Mouse (Mus musculus) heart, postnatal 0 days (tissue): ENCODE measurements around the gene Plscr5. TPM values are rescaled to one million over a fixed set of nuclear protein-coding genes. Genes with fewer than 3 reads are reported as not detected.
"Not testable (repeated sequence)": the region's sequence is repeated elsewhere in the genome, so short reads cannot be mapped to it uniquely, and the experiment has no call there.

ENCODE experiments used
- ATAC-seq: fragments of 200-750 bp; cut with Nextera tagmentation; 2 replicates; pipeline ENCODE4 v1.8.0; 2017; ENCODE audit warnings: low read depth, moderate number of reproducible peaks, moderate library complexity; ENCODE audit not compliant: insufficient read depth
- DNase-seq: peaks from one replicate; pipeline ENCODE4 v3.0.0-alpha.2; 2016; ENCODE audit warnings: low spot score
- H3K27ac ChIP-seq: fragments of 300-500 bp; sonication (generic); 2 replicates; pipeline ENCODE4 v1.5.1; 2014; ENCODE audit warnings: low read depth, mild to moderate bottlenecking
- H3K27me3 ChIP-seq: fragments of 300-500 bp; sonication (generic); 2 replicates; pipeline ENCODE4 v1.6.1; 2014; ENCODE audit warnings: low read length, mixed read lengths; ENCODE audit not compliant: control insufficient read depth, insufficient read depth
- H3K36me3 ChIP-seq: fragments of 300-500 bp; sonication (generic); replicated peaks from 2 replicates; pipeline ENCODE4 v1.6.1; 2014; ENCODE audit warnings: low read length, mixed read lengths; ENCODE audit not compliant: control insufficient read depth, insufficient read depth
- H3K4me1 ChIP-seq: fragments of 300-500 bp; sonication (generic); 2 replicates; pipeline ENCODE4 v1.6.1; 2014; ENCODE audit warnings: antibody characterized with exemption; ENCODE audit not compliant: control insufficient read depth, insufficient read depth
- H3K4me2 ChIP-seq: fragments of 300-500 bp; sonication (generic); 2 replicates; pipeline ENCODE4 v1.6.1; 2014; ENCODE audit warnings: low read depth, mild to moderate bottlenecking, low read length, moderate library complexity
- H3K4me3 ChIP-seq: fragments of 300-500 bp; sonication (generic); 2 replicates; pipeline ENCODE4 v1.5.1; 2014; ENCODE audit warnings: low read depth, low read length
- H3K9ac ChIP-seq: fragments of 300-500 bp; sonication (generic); replicated peaks from 2 replicates; pipeline ENCODE4 v1.6.1; 2014; ENCODE audit warnings: low read depth, low read length, mixed read lengths
- H3K9me3 ChIP-seq: fragments of 300-500 bp; sonication (generic); replicated peaks from 2 replicates; pipeline ENCODE4 v1.6.1; 2016; ENCODE audit warnings: low read length; ENCODE audit not compliant: control insufficient read depth
- CTCF ChIP-seq: IDR thresholded peaks from 2 replicates; pipeline ENCODE4 v1.5.1; 2016; ENCODE audit warnings: antibody characterized with exemption, control low read depth, low read depth
- EP300 ChIP-seq: IDR thresholded peaks from 2 replicates; pipeline ENCODE4 v1.6.1; 2016; ENCODE audit warnings: antibody characterized with exemption, low read depth
- WGBS: fragments of 180-500 bp; shearing (Covaris S2); extraction: QIAGEN DNeasy Blood & Tissue Kit; methylation state at CpG from one replicate; pipeline ENCODE4 v1.1.7; 2014; 5-methylcytosine and 5-hydroxymethylcytosine counted together
- polyA plus RNA-seq: library from polyadenylated mRNA; unstranded; fragments of >200 nt; fragmentation: Nextera tagmentation; extraction: Ambion mirVana; gene quantifications from 2 replicates; pipeline ENCODE4 v1.2.1, GENCODE M21; 2015
- total RNA-seq: library from RNA; depleted of rRNA; stranded (reverse); fragments of >200 nt; gene quantifications from 2 replicates; pipeline ENCODE4 v1.2.3, GENCODE M21; 2014; ENCODE audit warnings: low replicate concordance; rRNA removed

Gene Plscr5
- total RNA-seq (not detected in 2 replicates), polyA plus RNA-seq (not detected in 2 replicates)

DNA sequence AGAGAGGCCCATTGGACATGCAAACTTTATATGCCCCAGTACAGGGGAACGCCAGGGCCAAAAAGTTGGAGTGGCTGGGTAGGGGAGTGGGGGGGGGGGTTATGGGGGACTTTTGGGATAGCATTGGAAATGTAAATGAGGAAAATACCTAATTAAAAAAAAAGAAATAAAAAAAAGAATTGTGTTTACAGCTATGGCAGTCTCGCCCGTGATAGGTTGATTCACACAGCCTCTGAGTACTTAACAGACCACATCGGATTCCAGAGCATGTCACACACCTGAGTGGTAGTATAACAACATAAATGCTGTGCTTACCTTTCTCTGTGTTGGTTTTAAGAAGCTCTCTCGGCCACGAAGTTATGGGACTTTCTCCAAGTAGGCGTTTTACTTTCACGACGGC is at the start of gene Plscr5:
TSS of gene Plscr5 (plus strand) at position 301 of the 400 bp plus-strand sequence.
- H3K4me1 ChIP-seq, H3K27ac ChIP-seq, H3K9ac ChIP-seq, ATAC-seq, H3K27me3 ChIP-seq, H3K36me3 ChIP-seq, H3K4me3 ChIP-seq, H3K9me3 ChIP-seq, DNase-seq, H3K4me2 ChIP-seq: not testable (repeated sequence)
- 56% methylated on average over 9 of the region's 9 CpGs for WGBS

DNA sequence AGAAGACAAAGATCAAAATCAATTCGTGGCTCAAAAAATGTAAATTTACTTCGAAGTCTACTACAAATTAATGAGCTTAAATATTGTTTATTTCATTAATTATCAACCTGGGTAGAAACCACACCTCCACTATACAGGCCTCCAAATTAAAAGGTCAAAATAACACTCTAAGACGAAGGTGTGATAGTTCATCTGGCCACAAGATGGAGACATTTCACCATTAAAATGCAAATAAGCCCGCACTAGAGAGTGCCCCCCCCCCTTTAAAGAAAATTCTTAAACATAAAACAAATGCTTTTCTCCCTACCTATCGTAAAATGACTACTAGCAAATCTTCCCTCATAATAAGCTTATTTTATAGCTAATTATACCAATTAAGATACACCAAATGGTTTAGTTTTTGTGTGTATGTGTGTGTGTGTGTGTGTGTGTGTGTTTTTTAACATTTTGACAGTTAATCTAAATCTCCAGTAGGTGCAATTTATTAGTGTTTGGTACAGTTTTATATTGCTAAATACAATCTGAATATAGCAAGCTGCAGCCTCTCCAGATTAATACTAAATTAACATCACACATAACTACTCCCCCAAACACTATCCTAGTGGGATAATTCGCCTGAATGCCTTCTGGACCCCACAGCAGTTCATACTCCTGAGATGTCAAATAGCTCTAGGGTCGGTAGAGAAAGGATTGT is 45.0 kb upstream of the Plscr5 start:
- 19% methylated on average over 7 of the region's 7 CpGs for WGBS
- ATAC-seq (peak; percentile 47; the same call in 1 of the 2 replicates), DNase-seq (peak; percentile 45)
- H3K4me1 ChIP-seq = no peaks in the 10 kb centered on the region
- no peak overlapping the region for H3K4me3 ChIP-seq
- TF ChIP-seq CTCF (peak; percentile 62), EP300 (no peak)
- no peak overlapping the region for H3K27ac ChIP-seq
- H3K27me3 ChIP-seq = no peaks in the 10 kb centered on the region
- H3K9ac ChIP-seq = no peak overlapping the region
- H3K9me3 ChIP-seq = no peaks in the 10 kb centered on the region
- no peak overlapping the region for H3K4me2 ChIP-seq
- H3K36me3 ChIP-seq = no peaks in the 10 kb centered on the region

DNA sequence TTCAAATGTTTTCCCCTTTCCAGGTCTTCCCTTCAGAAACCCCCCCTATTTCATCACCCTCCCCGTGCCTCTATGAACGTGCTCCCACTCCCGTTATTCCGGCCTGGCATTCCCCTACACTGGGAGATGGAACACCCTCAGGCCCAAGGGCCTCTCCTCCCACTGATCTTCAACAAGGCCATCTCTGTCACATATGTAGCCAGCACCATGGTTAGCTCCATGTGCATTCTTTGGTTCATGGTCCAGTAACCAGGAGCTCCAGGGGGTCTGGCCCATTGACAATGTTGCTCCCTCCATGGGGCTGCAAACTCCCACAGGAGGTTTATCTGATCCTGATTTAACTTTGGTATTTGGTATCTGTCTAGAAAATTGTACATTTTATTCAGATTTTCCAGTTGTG is 30.5 kb upstream of the Plscr5 start:
- Histone ChIP-seq H3K9ac (no peak overlapping the region), H3K4me2 (no peak overlapping the region), H3K27ac (no peak overlapping the region), H3K4me1 (no peaks in the 10 kb centered on the region), H3K27me3 (no peaks in the 10 kb centered on the region), H3K36me3 (no peaks in the 10 kb centered on the region), H3K4me3 (no peak overlapping the region), H3K9me3 (no peaks in the 10 kb centered on the region)
- no peak for ATAC-seq
- 64% methylated on average over 4 of the region's 4 CpGs for WGBS
- no peak for DNase-seq
- no peak for TF ChIP-seq CTCF
- no peak for TF ChIP-seq EP300

DNA sequence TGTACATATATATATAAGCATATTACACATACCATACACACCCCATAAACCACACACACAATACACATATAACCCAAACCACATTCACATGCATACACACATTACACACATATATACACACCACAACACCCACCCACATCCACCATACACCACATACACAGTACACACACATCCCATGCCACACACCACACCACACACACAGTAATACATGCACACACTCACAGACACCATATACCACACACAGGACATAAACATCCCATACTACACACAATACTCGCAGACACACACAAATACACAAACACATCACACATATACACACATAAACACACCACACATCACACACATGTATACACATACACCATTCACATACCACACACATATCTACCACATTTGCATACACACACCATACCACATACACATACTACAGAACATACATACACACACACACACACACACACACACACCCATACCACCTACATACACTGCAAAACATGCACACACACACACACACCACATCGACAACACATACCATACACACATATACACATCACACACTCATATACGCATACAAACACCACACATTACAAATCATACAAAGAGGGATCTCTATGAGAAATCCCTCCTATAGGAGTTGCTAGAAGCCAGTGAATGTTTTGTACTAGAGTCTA is 19.3 kb upstream of the Plscr5 start:
- Histone ChIP-seq H3K9ac (no peak overlapping the region), H3K27ac (no peak overlapping the region), H3K27me3 (no peaks in the 10 kb centered on the region), H3K4me3 (no peak overlapping the region), H3K4me1 (no peaks in the 10 kb centered on the region), H3K9me3 (no peaks in the 10 kb centered on the region), H3K36me3 (no peaks in the 10 kb centered on the region), H3K4me2 (no peak overlapping the region)
- ATAC-seq (no peak), DNase-seq (no peak)
- WGBS = 90% methylated on average over 3 of the region's 3 CpGs
- TF ChIP-seq EP300 (no peak), CTCF (no peak)

DNA sequence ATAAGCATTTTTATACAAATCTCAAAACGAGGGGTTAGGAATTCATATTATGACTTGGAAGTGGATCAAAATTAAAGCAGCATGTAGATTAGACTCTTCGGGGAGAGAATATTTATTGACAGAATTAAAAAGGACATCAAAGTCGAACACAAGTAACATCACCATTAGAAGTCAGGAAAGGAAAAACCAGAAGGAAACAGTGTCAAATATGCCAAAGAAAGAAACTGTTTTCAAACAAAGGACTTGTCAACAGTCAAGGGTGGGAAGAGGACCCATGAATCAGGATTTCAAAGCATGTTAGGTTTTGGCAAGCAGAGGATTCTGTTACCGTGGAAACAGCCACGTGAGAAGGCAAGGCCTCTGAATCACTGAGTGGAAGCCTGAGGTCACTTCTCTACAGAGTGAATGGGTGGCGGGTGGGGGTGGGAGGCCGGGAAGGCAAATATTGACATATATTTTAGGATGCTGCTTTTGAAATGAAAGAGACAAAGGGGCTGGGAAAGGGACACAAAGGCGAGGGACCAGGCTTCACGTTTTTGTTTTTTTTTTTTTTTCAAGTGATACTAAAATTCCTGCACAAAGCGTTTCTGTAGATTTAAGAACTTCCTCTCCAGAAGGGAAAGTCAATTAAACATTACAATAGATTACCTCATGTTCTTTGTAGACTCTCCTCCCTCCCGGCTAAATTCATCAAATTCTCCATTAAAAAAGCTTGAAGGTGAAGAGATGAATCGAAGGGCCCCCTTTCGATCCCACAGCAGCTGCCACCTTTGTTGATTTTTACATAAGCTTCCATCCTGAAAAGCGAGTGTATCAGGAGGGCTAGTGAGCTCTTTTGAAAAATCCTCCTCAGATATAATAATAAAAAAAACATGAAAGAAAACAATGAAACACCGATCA is 18.3 kb upstream of the Plscr5 start:
- TF ChIP-seq CTCF = no peak
- no peak for TF ChIP-seq EP300
- no peaks in the 10 kb centered on the region for H3K36me3 ChIP-seq
- H3K9ac ChIP-seq = no peak overlapping the region
- H3K27me3 ChIP-seq = no peaks in the 10 kb centered on the region
- H3K4me2 ChIP-seq = no peak overlapping the region
- ATAC-seq = no peak
- no peak overlapping the region for H3K4me3 ChIP-seq
- H3K27ac ChIP-seq = no peak overlapping the region
- H3K4me1 ChIP-seq = no peaks in the 10 kb centered on the region
- DNase-seq = no peak
- WGBS = 54% methylated on average over 15 of the region's 15 CpGs
- no peaks in the 10 kb centered on the region for H3K9me3 ChIP-seq
